Mouse (Mus musculus): ENCODE data around the gene Kcnh2.

DNA sequence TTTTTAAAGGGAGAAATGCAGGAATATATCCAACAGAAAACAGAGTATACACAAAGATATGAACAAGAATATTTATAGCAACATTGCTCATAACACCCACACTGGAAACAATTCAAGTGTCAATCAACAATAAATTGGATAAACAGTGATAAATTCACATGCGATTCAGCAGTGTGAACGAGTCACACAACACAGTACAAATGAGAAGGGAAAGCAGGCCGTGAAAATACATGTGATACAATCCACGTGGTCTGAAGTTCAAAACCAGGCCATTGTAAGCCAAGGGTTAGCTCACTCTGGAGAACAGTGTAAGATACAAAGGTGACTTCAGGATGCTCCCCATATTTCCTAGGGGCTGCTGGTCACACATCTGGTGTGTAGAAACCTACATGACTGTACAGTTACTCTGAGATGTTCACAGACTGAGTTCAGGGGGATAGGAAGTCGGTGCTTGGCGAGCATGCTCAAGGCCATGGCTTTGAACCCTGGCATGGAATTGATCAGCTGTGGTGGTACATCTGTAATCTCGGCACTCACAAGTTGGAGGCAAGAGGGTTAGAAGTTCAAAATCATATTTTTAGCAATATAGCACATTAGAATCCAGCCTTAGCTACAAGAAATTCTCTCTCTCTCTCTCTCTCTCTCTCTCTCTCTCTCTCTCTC, 23.4 kb upstream of the Kcnh2 start:
- no peak for TF ChIP-seq NANOG (IDR thresholded peaks at IDR 0.05; ENCODE audit: borderline replicate concordance, low read length)
- TF ChIP-seq CTCF (conservative IDR thresholded peaks at IDR 0.05; ENCODE audit: low read length): no peak
- no peak for TF ChIP-seq POU5F1 (IDR thresholded peaks at IDR 0.05; ENCODE audit: borderline replicate concordance, low read length)

Measured in E14TG2a.4 (cell line).